11 mouse cellular contexts compared by ENCODE assay signal in the genomic region with DNA sequence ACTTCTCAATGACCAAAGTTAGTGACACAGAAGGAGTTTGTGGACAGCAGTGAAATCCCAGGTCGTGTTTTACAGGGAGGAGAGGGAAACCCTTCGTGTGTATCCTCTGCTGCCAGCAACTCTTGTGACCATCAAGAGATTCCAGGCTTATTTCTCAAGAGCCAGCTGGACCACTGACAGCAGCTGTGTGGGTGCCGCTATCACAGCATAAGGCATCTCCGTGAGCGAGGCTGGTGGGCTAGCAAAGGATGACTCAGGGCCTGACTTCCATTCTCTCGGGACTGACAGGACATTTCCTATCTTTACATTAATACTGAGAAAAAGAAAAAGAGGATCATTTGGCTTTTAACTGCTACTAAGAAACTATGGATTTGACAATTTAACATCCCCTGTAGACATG.
"Had no signal": no experiment of that assay in that cellular context is flagged by ENCODE, and none has a peak within 500 bp of the region (broad histone marks: within the 10 kb centered on the region; RNA-seq: fewer than 3 reads in every experiment).

No protein-coding gene starts in this region.

- H3K4me1 ChIP-seq: midbrain, embryonic 13.5 days; neural tube, embryonic 15.5 days had no signal

- H3K27me3 ChIP-seq: limb, embryonic 13.5 days; midbrain, embryonic 13.5 days; neural tube, embryonic 15.5 days had no signal

- H3K4me3 ChIP-seq: limb, embryonic 13.5 days; midbrain, embryonic 13.5 days; neural tube, embryonic 15.5 days had no signal

- H3K27ac ChIP-seq: limb, embryonic 13.5 days; liver, embryonic 14.5 days; midbrain, embryonic 13.5 days; neural tube, embryonic 15.5 days had no signal

- H3K9ac ChIP-seq: limb, embryonic 13.5 days; liver, embryonic 14.5 days; midbrain, embryonic 13.5 days; neural tube, embryonic 15.5 days had no signal

- ATAC-seq: intestine, postnatal 0 days; midbrain, embryonic 13.5 days had no signal

- H3K4me2 ChIP-seq: limb, embryonic 13.5 days; midbrain, embryonic 13.5 days; neural tube, embryonic 15.5 days had no signal

- DNase-seq: kidney, adult 8-10 months; kidney, postnatal 25 days; lung, adult 18-20 months; lung, postnatal 36 days; spleen, adult 18-20 months; thymus, postnatal 36 days had no signal

- H3K36me3 ChIP-seq: midbrain, embryonic 13.5 days had no signal

- H3K9me3 ChIP-seq: midbrain, embryonic 13.5 days; neural tube, embryonic 15.5 days had no signal
